Mouse (Mus musculus) lung, postnatal 14 days (tissue): ENCODE results near the gene Hmgn2.

Source experiments
- DNase-seq: peaks from one replicate; pipeline ENCODE4 v3.0.0; 2021

The Hmgn2 gene

GRCm38 (mm10) chr4:133971741-133972140 lies 3.3 kb upstream of the Hmgn2 start:
- DNase-seq = no peak

GRCm38 (mm10) chr4:133970876-133971275 lies 2.4 kb upstream of the Hmgn2 start:
- no peak for DNase-seq

GRCm38 (mm10) chr4:133970196-133970595 lies 1.7 kb upstream of the Hmgn2 start:
- DNase-seq = no peak

GRCm38 (mm10) chr4:133969114-133969770 lies 792 bp upstream of the Hmgn2 start:
- DNase-seq = no peak

- peak; percentile 91 for DNase-seq
Measured at GRCm38 (mm10) chr4:133967866-133968149, 642 bp downstream of the Hmgn2 start.

- peak; percentile 98 for DNase-seq
Measured at GRCm38 (mm10) chr4:133967138-133967865, 1.1 kb downstream of the Hmgn2 start.

- DNase-seq = no peak
Measured at GRCm38 (mm10) chr4:133966271-133966940, 2.0 kb downstream of the Hmgn2 start.

GRCm38 (mm10) chr4:133962566-133962965 lies 5.9 kb downstream of the Hmgn2 start:
- no peak for DNase-seq

GRCm38 (mm10) chr4:133958884-133959283 lies 9.6 kb downstream of the Hmgn2 start:
- DNase-seq = no peak

- DNase-seq = no peak
Measured at GRCm38 (mm10) chr4:133956358-133956757, 12.1 kb downstream of the Hmgn2 start.

GRCm38 (mm10) chr4:133946736-133947135 lies 21.7 kb downstream of the Hmgn2 start:
- no peak for DNase-seq

- peak; percentile 26 for DNase-seq
Measured at GRCm38 (mm10) chr4:133943791-133944190, 24.7 kb downstream of the Hmgn2 start.

GRCm38 (mm10) chr4:133942679-133943078 lies 25.8 kb downstream of the Hmgn2 start:
- no peak for DNase-seq

- DNase-seq = no peak
Measured at GRCm38 (mm10) chr4:133941576-133941975, 26.9 kb downstream of the Hmgn2 start.

GRCm38 (mm10) chr4:133940386-133941260 lies 27.8 kb downstream of the Hmgn2 start:
- no peak for DNase-seq

GRCm38 (mm10) chr4:133938077-133938476 lies 30.4 kb downstream of the Hmgn2 start:
- DNase-seq = no peak

- DNase-seq = no peak
Measured at GRCm38 (mm10) chr4:133931785-133932184, 36.7 kb downstream of the Hmgn2 start.

- peak; percentile 17 for DNase-seq
Measured at GRCm38 (mm10) chr4:133931349-133931748, 37.1 kb downstream of the Hmgn2 start.

- peak; percentile 34 for DNase-seq
Measured at GRCm38 (mm10) chr4:133929278-133929670, 39.2 kb downstream of the Hmgn2 start.

GRCm38 (mm10) chr4:133928576-133929277 lies 39.7 kb downstream of the Hmgn2 start:
- peak; percentile 30 for DNase-seq

GRCm38 (mm10) chr4:133925204-133925603 lies 43.2 kb downstream of the Hmgn2 start:
- DNase-seq = peak; percentile 21

- DNase-seq = peak; percentile 42
Measured at GRCm38 (mm10) chr4:133923743-133924142, 44.7 kb downstream of the Hmgn2 start.
